Mouse (Mus musculus) lung, adult 2 months (tissue): ENCODE data around the gene Mrps35.

Source experiments
- CTCF ChIP-seq: fragments of 200-500 bp; IDR thresholded peaks from 2 replicates; pipeline ENCODE4 v1.5.1; 2011; ENCODE audit warnings: mild to moderate bottlenecking, low read length, control low read depth; ENCODE audit not compliant: insufficient read depth
- POLR2A ChIP-seq: fragments of 200-500 bp; IDR thresholded peaks from 2 replicates; pipeline ENCODE4 v1.6.1; 2011; ENCODE audit warnings: low read depth, mild to moderate bottlenecking, control low read depth, low read length, borderline replicate concordance; ENCODE audit errors: extremely low read depth

- TF ChIP-seq POLR2A (no peak), CTCF (no peak)
Observed at GRCm38 (mm10) chr6:147028396-147028795, 14.2 kb upstream of the Mrps35 start.
